Mouse (Mus musculus) heart, embryonic 10.5 days (tissue): ENCODE data around the gene Trpc1. TPM values are rescaled to one million over a fixed set of nuclear protein-coding genes. Genes with fewer than 3 reads are reported as not detected.

Source experiments
- DNase-seq: peaks from one replicate; pipeline ENCODE4 v3.0.0-alpha.2; 2017; ENCODE audit warnings: low spot score
- H3K27ac ChIP-seq: fragments of 300-500 bp; sonication (generic); 2 replicates; pipeline ENCODE4 v1.5.1; 2016; ENCODE audit warnings: mild to moderate bottlenecking
- H3K27me3 ChIP-seq: fragments of 300-500 bp; sonication (generic); 2 replicates; pipeline ENCODE4 v1.6.1; 2016; ENCODE audit warnings: mild to moderate bottlenecking; ENCODE audit not compliant: poor library complexity, insufficient read depth, severe bottlenecking
- H3K36me3 ChIP-seq: fragments of 300-500 bp; sonication (generic); 2 replicates; pipeline ENCODE4 v1.6.1; 2016; ENCODE audit warnings: mild to moderate bottlenecking, moderate library complexity
- H3K4me1 ChIP-seq: fragments of 300-500 bp; sonication (generic); 2 replicates; pipeline ENCODE4 v1.6.1; 2016; ENCODE audit warnings: mild to moderate bottlenecking
- H3K4me3 ChIP-seq: fragments of 300-500 bp; sonication (generic); 2 replicates; pipeline ENCODE4 v1.5.1; 2016; ENCODE audit warnings: mild to moderate bottlenecking, moderate library complexity
- H3K9me3 ChIP-seq: fragments of 300-500 bp; sonication (generic); 2 replicates; pipeline ENCODE4 v1.6.1; 2016; ENCODE audit warnings: mild to moderate bottlenecking, moderate library complexity
- WGBS: fragments of 180-500 bp; shearing (Covaris S2); methylation state at CpG from one replicate; pipeline ENCODE4 v1.1.7; 2016; 5-methylcytosine and 5-hydroxymethylcytosine counted together
- polyA plus RNA-seq: library from polyadenylated mRNA; unstranded; fragments of >200 nt; fragmentation: Nextera tagmentation; extraction: Ambion mirVana; gene quantifications from 2 replicates; pipeline ENCODE4 v1.2.1, GENCODE M21; 2016

The Trpc1 gene
- polyA plus RNA-seq, 1 experiment from 2014 or later: 1.4 TPM

DNA sequence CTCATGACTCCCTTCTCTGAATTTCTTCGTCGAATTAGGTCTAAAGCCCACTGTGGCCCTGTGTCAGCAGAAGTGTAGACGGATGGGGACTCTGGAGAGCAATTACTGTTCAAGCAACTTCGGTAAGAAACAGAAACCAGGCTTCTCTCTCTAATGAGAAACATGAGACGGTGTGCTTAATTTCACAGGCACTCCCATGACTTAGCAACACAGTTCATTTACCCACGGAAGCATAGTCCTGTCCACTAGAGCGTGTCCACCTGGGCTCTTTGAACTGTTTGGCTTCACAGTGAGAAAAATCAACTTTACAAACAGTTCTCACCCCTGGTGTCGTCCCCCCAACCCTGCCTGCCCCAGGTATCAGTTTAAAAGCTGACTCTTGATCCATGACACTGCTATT lies 57.4 kb downstream of the Trpc1 start:
- 66% methylated on average over 8 of the region's 8 CpGs for WGBS
- no peaks in the 10 kb centered on the region for H3K36me3 ChIP-seq
- no peak overlapping the region for H3K4me3 ChIP-seq
- H3K27me3 ChIP-seq: no peaks in the 10 kb centered on the region
- no peaks in the 10 kb centered on the region for H3K4me1 ChIP-seq
- no peaks in the 10 kb centered on the region for H3K9me3 ChIP-seq
- H3K27ac ChIP-seq: no peak overlapping the region
- no peak for DNase-seq

DNA sequence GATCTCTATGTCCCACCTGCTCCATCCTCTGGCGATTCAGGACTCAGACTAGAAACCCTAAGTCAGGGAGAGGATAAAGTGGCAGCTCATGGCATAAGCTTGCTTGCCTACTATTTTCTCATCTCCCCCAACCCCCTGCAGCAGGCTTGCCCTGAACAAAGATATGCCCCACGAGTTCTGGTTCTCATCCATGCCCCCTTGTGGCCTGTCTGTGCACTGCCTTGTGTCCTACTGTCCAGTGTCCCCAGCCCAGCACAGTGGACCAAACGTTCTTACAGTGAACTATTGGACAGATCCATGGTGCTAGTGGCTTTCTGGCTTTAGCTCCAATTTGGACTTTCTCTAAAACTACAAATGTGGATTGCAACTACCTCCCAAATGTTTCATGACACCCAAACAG lies 62.1 kb downstream of the Trpc1 start:
- 60% methylated on average over 3 of the region's 3 CpGs for whole genome bisulfite sequencing
- no peaks in the 10 kb centered on the region for H3K4me1 ChIP-seq
- no peaks in the 10 kb centered on the region for H3K27me3 ChIP-seq
- no peak overlapping the region for H3K4me3 ChIP-seq
- no peaks in the 10 kb centered on the region for H3K9me3 ChIP-seq
- DNase-seq: no peak
- H3K36me3 ChIP-seq: no peaks in the 10 kb centered on the region
- H3K27ac ChIP-seq: no peak overlapping the region

DNA sequence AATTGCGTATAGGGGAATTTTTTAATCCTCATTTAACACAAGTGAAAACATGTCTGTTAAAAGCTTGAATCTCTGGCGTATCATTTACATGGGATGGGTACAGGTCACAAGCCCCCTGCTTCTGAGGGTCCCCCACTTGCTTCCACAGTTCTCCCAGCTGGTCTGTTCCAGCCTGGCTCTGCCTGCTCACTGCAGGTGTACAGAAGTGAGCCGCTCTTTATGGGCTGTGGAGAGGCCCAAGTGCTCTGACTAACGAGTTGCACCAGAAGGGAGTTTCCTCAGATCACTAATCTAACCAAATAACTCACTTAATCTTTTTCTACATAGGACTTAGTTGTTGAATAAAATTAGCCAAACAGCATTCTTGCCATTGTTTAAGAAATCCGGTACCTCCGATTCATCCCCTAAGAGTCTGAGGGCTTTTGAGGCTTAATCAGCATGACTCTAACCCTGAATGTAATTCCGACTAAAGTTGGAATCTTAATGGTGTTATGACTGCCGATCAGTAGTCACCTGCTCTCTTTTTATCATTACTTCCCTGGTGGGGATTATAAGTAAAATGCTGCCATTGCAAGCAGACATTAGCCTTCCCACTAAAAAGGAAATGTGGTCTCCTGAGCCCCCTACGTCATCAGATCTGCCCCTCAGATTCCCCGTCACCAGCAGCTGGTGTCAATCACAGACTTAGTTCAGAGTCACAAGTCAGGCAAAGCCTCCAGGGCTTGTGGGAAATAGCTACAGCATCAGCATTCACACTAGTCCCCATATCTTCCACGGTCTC lies 64.3 kb downstream of the Trpc1 start:
- WGBS: 70% methylated on average over 11 of the region's 11 CpGs
- Histone ChIP-seq H3K36me3 (no peaks in the 10 kb centered on the region), H3K4me1 (no peaks in the 10 kb centered on the region), H3K9me3 (no peaks in the 10 kb centered on the region), H3K27me3 (no peaks in the 10 kb centered on the region), H3K4me3 (no peak overlapping the region), H3K27ac (no peak overlapping the region)
- no peak for DNase-seq

DNA sequence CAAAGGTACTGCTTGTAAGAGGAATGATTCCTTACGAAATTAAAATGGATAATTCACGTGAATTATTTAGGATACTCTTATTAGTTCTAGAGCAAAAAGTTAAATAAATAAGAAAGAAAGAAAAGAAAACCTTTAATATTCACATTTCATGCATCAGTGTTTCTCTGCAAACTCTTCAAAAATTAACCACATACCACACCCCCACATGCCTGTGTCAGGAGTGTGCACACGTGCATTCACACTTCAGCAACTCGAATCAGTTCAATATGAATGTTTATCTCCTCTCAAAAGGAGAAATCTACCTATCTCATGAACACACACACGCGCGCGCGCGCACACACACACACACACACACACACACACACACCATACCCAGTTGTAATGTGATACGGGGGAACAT lies 69.5 kb downstream of the Trpc1 start:
- 90% methylated on average over 11 of the region's 11 CpGs for WGBS

DNA sequence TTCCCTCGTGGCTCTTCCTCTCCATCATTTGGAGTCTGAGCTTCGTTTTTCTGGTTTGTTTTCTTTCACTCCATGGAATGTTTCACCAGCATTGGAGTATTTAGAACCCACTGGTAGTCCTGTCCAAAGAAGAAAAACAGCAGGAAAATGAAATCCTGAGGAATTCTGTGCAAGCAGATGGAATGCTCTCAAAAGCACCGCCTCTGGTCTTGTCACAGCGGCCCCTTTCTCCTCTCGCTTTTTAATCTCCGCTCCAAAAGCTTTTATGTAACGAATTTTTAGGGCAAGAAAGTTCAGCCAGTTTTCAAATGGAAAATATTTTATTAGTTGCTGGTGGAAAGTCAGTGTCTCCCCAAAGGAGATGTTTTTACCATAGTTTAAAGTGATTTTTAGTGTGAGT lies 70.2 kb downstream of the Trpc1 start:
- Histone ChIP-seq H3K4me1 (no peaks in the 10 kb centered on the region), H3K36me3 (no peaks in the 10 kb centered on the region), H3K9me3 (no peaks in the 10 kb centered on the region), H3K27me3 (no peaks in the 10 kb centered on the region), H3K4me3 (no peak overlapping the region), H3K27ac (no peak overlapping the region)
- no peak for DNase-seq
- 80% methylated on average over 7 of the region's 7 CpGs for WGBS

More for the DNA sequence above, 69.5 kb downstream of the Trpc1 start:
- no peaks in the 10 kb centered on the region for H3K4me1 ChIP-seq
- no peak for DNase-seq
- no peak overlapping the region for H3K4me3 ChIP-seq
- H3K36me3 ChIP-seq: no peaks in the 10 kb centered on the region
- H3K9me3 ChIP-seq: no peaks in the 10 kb centered on the region
- no peak overlapping the region for H3K27ac ChIP-seq
- H3K27me3 ChIP-seq: no peaks in the 10 kb centered on the region

DNA sequence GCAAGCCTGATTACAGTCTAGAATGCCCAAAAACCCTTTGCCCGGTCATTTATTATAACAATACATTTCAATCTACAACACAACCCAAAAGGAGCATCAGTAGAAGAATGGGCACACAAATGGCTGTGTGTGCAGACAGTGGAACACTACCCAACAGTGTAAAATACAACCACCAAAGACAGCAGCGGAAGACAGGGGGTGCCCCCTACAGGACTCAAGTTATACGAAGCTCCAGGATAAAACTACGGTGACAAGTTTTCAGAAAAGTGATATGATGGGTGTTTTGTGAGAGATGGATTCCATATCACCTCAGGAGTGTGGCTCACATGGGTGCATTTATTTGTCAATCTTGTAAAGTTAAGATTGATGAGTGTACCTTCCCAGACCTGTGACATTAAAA lies 74.2 kb downstream of the Trpc1 start:
- DNase-seq: no peak
- WGBS: 88% methylated on average over 4 of the region's 4 CpGs
- no peaks in the 10 kb centered on the region for H3K36me3 ChIP-seq
- no peaks in the 10 kb centered on the region for H3K4me1 ChIP-seq
- H3K9me3 ChIP-seq: no peaks in the 10 kb centered on the region
- H3K4me3 ChIP-seq: no peak overlapping the region
- no peak overlapping the region for H3K27ac ChIP-seq
- no peaks in the 10 kb centered on the region for H3K27me3 ChIP-seq

DNA sequence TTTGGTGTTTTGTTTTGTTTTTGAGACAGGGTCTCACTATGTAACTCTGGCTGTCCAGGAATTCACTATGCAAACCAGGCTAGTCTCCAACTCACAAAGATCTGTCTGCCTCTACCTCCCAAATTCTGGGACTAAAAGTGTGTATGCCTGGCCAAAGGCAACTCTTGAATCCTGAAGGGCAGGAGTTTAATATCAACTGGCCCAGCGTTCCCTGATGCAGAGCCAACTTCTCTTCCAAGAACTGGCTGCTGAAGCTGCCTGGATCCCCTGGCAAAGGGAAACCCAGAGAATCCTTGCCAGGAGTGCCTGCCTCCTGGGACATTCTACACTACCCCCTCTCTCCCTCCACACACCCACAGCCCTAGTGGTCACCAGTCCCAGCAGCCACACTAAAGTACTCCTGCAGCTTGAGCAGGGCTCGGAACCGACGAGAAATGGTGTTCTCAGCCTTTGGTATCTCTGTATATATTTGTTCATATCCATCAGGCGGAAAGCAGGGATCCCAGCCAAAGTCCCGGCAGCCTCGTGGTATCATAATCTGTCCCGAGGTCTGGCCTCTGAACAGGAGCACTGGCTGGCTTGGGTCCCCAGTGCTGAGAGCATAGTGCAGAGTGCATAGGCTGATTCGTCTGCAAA lies 75.0 kb downstream of the Trpc1 start:
- Histone ChIP-seq H3K27me3 (no peaks in the 10 kb centered on the region), H3K27ac (no peak overlapping the region), H3K4me3 (no peak overlapping the region), H3K4me1 (no peaks in the 10 kb centered on the region), H3K36me3 (no peaks in the 10 kb centered on the region), H3K9me3 (no peaks in the 10 kb centered on the region)
- 79% methylated on average over 9 of the region's 9 CpGs for WGBS
- no peak for DNase-seq

DNA sequence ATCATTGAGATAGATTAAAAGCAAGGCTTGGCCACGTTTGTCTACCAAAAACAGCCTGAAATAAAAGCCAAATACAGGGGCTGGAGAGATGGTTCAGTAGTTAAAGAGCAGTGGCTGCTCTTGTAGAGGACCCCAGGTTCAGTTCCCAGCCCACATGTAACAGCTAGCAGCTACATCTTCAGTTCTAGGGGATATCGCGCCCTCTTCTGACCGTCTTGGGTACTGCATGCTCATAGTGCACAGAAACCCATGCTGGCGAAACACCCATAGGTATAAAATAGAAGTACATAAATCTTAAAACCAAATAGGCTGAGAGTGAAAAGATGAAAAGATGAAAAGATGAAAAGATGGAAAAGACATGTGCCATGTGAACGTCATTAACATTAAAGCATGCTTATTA lies 77.4 kb downstream of the Trpc1 start:
- H3K27me3 ChIP-seq: no peaks in the 10 kb centered on the region
- no peak overlapping the region for H3K4me3 ChIP-seq
- H3K9me3 ChIP-seq: no peaks in the 10 kb centered on the region
- no peaks in the 10 kb centered on the region for H3K4me1 ChIP-seq
- H3K36me3 ChIP-seq: no peaks in the 10 kb centered on the region
- H3K27ac ChIP-seq: no peak overlapping the region
- WGBS: 76% methylated on average over 6 of the region's 6 CpGs
- no peak for DNase-seq

DNA sequence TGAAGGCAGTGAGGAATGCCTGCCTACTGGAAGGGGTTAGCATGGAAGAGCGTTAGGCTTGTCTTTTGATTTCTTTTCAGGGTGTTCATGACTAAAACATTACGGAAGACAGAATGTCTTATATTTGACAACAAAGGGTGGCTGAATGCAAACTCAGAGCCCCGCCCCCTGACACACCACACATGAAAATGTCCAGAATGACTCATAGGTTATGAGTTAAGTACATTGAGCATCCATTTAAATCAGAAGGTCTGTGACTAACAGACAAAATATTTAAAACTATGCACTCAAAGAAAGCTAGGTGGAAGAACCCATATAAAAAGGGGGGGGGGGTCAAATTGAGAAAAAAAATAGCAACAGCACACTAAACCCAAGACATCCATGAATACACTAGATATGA lies 77.8 kb downstream of the Trpc1 start:
- 90% methylated on average over 3 of the region's 3 CpGs for WGBS
- no peak overlapping the region for H3K27ac ChIP-seq
- no peaks in the 10 kb centered on the region for H3K36me3 ChIP-seq
- H3K27me3 ChIP-seq: no peaks in the 10 kb centered on the region
- H3K4me3 ChIP-seq: no peak overlapping the region
- no peak for DNase-seq
- no peaks in the 10 kb centered on the region for H3K9me3 ChIP-seq
- no peaks in the 10 kb centered on the region for H3K4me1 ChIP-seq

DNA sequence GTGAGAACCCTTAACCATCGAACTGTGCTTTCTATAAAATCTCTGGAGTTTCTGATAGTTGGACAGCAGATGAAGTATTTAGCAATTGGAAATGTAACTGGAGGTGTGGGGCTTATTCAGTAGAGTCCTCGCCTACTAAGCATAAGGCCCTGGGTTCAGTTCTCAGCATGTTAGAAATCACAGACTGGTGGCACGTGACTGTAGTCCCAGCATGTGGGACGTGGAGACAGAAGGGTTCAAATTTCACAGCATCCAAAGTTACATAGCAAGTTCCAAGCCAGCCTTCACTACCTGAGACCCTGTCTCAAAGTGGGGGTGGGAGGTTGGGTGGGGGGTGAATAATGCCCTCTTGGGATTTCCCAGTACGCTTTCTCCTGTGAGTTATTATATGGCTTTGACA lies 81.9 kb downstream of the Trpc1 start:
- H3K27me3 ChIP-seq: no peaks in the 10 kb centered on the region
- WGBS: 72% methylated on average over 5 of the region's 5 CpGs
- H3K36me3 ChIP-seq: no peaks in the 10 kb centered on the region
- H3K9me3 ChIP-seq: no peaks in the 10 kb centered on the region
- H3K4me1 ChIP-seq: 0 out of 2 replicates have a peak, but pooled peaks cover 3% of the 10 kb centered on the region
- H3K4me3 ChIP-seq: no peak overlapping the region
- DNase-seq: no peak
- no peak overlapping the region for H3K27ac ChIP-seq

DNA sequence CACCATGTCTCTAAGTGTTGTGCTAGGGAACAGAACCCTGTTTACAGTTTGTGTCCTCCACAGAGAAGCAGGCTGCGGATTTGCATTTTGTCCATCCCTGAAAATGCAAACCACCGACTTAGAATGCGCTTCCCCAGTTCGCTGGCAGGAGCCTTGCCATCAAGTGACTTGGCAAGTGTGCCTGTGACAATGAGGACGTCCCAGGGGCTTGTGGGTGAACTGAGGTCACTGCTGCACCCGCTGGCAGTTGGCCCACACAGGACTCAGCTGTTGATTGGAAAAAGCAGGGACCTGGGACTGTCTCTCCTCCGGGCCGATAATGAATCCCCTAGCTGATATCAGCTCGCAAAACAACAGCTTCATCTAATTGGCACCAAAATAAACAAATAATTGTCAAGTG lies 82.3 kb downstream of the Trpc1 start:
- H3K36me3 ChIP-seq: no peaks in the 10 kb centered on the region
- H3K4me1 ChIP-seq: 0 out of 2 replicates have a peak, but pooled peaks cover 3% of the 10 kb centered on the region
- 46% methylated on average over 9 of the region's 9 CpGs for WGBS
- H3K9me3 ChIP-seq: no peaks in the 10 kb centered on the region
- no peak overlapping the region for H3K27ac ChIP-seq
- H3K27me3 ChIP-seq: no peaks in the 10 kb centered on the region
- DNase-seq: no peak
- H3K4me3 ChIP-seq: no peak overlapping the region

DNA sequence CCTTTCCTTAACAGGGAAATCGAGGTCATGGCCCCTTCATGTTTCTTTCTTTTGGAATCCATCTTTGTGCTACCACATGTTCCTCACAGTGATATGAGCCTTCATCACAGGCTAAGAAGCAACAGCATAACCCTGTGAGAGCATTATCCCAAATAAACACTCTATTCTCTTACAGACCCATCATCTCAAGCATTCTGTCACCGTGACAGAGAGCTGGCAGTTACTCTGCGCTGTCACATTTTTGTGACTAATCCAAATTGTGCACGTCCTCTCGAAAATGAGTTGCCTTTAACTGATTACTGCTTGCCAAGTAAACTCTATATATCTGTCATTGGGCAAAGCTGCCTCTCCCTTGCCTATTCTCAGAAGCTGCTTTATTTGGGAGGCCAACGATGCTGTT lies 84.3 kb downstream of the Trpc1 start:
- no peak overlapping the region for H3K27ac ChIP-seq
- no peaks in the 10 kb centered on the region for H3K27me3 ChIP-seq
- no peak for DNase-seq
- no peaks in the 10 kb centered on the region for H3K9me3 ChIP-seq
- no peaks in the 10 kb centered on the region for H3K36me3 ChIP-seq
- 88% methylated on average over 6 of the region's 6 CpGs for WGBS
- 0 out of 2 replicates have a peak, but pooled peaks cover 3% of the 10 kb centered on the region for H3K4me1 ChIP-seq
- no peak overlapping the region for H3K4me3 ChIP-seq

DNA sequence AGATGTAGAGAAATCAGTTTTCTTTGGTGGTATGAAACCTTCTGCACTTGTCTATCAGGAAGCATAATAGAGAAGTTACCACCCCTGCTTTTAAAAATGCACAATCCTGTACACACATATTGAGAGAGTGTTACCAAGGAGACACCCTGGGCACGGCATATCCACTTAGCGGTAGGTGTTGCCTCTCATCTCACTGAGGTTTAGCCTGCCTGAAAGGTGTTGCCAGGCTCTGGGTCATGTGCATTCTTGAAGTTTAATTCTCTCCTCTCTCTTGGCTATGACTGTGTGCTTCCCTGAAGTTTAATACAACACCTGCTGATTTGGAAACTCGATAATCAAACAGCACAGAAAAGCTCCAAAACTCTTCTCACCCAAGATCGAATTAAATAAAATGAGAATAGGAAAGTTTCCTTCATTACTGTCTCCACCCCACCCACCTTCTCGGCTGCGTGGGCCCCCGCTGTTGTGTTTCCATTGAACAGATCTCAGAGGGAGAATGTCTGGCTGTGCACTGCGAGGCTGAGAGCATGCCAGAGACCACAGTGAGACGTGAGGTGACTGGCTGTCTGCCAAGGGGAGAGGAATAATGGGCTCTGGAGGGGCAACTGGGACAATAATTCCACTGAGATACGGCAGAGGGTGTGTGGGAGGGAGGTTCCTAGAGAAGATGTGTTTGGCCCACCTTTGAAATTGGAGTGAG lies 85.7 kb downstream of the Trpc1 start:
- Histone ChIP-seq H3K4me1 (0 out of 2 replicates have a peak, but pooled peaks cover 3% of the 10 kb centered on the region), H3K36me3 (no peaks in the 10 kb centered on the region), H3K27ac (no peak overlapping the region), H3K4me3 (no peak overlapping the region), H3K9me3 (no peaks in the 10 kb centered on the region), H3K27me3 (no peaks in the 10 kb centered on the region)
- 69% methylated on average over 10 of the region's 10 CpGs for WGBS
- DNase-seq: no peak
